Mouse (Mus musculus) monocyte, adult 5-6 weeks (primary cell): Measurements from ENCODE around the gene Lamp2. TPM values are rescaled to one million over a fixed set of nuclear protein-coding genes. Genes with fewer than 3 reads are reported as not detected.
"Not testable (repeated sequence)": the region's sequence is repeated elsewhere in the genome, so short reads cannot be mapped to it uniquely, and the experiment has no call there.

Source experiments
- ATAC-seq: fragments of 153-309, 156-312 bp; replicated peaks from 2 replicates; pipeline ENCODE4 v1.8.0; 2017; ENCODE audit warnings: mild to moderate bottlenecking; ENCODE audit not compliant: low TSS enrichment, insufficient number of reproducible peaks, severe bottlenecking, poor library complexity, low FRiP score
- total RNA-seq: library from RNA; stranded (forward); fragments of 200-1000, 200-491, 200-594 nt; gene quantifications from 3 replicates; pipeline ENCODE4 v1.2.3, GENCODE M21; 2017

Lamp2 gene
- total RNA-seq, 1 experiment from 2014 or later = 225 TPM

DNA sequence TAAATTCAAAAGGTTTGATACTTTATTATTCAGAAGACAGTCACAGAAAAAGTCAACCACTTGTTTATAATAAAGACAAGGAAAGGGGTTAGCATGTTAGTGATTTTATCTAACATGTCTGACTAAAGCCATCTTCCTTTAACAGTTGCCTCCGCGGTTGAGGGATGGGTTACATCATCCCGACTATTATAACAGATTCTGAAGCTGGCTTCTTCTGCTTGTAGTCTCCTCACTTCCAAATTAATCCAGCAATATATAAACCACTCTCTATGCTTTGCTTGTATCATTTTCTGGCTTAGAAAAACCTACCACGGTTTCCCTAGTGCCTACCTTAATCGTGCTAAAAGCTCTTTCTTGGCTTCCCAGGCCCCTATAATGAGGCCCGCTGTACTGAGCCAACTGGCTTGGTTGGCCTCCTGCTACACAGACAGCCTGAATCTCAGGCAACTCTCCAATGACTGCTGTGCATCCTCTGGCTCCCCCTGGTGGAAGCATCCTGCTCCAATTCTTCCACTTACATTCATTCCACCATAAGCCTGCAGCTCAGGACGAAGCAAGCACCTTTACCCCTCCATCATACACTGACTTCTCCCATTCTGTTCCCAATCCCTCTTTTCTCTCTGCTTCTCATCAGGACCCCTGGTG, 18.0 kb downstream of the Lamp2 start:
- ATAC-seq = peak; percentile 78; the same call in 1 of the 2 replicates

DNA sequence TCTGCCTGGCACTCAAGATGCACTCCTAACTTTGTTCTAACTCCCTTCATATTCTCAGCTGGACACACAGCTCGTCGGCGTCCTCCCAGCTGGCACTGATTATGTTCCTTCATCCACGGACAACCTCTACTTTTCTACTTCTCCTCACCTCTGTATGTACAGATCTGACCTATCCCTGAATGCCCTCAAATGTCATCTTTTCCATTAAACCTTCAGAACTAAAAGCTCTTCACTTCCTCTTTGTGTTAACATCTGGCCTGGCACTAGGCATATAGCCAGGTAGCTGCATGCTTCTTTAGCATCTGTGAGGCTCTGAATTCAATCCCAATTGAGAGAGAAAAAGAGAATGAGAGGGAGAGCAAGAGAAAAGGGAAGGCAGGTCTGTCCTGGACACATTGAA, 26.8 kb downstream of the Lamp2 start:
- ATAC-seq = no peak

DNA sequence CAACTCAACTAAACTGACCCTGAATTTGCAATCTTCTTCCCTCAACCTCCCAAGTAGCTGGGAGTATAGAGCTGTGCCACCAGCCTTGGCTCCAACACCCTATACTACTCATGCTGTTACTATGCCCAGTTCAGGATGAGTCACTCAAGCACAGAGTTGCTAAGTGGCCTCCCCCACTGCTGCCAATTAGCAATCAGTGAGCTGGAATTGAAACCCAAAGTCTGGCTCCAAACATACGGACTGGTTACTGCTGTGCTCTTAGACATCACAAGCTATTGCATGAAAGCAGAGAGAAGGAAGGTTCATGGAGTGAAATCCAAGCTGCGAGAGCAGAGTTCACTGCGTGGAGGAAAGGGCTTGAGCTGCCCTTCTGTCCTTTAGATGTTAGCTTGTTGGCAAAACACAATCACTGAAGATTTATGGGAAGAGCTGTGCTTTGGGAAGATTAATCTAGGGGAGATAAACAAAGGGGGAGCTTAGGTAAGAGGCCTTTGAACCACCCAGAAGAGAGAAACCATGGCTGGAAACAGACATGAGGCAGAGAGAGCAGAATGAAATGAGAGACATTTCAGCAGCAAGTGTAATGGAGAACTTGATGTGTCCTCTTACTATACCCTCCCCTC, 27.3 kb downstream of the Lamp2 start:
- no peak for ATAC-seq

DNA sequence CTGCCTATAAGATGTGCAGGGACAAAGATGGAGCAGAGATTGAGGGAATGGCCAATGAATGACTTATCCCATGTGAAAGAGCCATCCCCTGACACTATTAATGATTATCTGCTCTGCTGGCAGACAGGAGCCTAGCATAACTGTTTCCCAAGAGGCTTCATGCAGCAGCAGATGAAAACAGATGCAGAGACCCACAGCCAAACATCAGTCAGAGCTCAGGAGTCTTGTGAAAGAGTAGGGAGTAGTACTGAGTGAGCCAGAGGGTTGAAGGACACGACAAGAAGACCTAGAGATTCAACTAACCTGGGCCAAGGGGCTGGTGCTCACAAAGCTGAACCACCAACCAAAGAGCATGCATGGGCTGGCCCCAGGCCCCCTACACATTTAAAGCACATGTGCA, 30.2 kb downstream of the Lamp2 start:
- ATAC-seq = no peak

DNA sequence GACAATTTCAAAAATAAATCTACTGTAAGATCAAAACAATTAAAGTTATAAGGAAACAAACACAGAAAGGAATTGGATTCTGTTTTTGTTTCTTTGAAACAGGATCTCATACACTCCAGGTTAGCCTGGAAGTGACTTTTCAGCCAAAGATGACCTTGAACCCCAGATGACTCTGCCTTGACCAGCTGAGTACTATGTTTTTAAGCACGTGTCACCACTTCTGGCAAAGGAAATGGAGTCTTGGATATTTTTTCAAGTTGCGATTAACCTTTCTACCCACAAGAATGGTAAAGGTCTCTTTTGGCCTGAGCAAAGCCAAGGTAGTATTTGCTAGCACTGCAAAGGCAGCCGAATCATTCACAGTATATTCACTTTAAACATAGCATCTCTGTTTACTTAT, 33.2 kb downstream of the Lamp2 start:
- no peak for ATAC-seq

DNA sequence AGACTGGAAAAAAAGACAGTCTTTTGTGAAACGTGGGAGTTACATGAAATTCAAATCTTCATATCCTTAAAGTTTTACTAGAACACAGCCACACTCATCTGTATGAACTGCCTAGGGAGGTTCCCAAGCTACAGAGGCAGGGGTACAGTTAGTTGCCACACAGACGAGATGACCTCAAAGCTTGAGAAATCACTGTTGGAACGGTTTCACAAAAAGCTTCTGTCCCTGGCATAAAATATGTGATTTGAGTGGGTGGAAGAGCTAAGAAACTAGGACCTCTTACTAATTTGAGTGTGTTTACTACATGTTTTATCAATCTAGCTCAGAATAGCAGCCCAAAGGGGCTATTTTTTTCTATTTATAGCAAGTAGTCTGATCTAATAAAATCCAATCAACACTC, 33.9 kb downstream of the Lamp2 start:
- no peak for ATAC-seq

DNA sequence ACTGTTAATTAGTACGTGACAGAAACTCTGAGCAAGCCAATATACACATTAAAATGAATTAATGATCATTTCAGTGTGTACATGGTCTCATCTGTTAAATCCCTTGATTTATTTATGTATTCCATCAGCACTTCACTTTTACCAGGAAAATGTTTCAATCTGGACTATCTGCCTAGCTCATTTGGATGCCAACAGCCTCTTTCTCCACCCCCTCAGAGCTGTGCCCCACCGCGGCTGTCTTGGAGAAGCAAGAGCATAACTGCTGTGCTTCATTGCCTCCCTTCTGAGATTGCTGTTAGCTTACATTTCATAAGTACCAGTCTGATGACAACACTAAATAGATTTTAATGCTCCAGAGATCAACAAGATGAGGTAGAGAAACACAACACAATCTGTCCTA, 52.4 kb downstream of the Lamp2 start:
- no peak for ATAC-seq

DNA sequence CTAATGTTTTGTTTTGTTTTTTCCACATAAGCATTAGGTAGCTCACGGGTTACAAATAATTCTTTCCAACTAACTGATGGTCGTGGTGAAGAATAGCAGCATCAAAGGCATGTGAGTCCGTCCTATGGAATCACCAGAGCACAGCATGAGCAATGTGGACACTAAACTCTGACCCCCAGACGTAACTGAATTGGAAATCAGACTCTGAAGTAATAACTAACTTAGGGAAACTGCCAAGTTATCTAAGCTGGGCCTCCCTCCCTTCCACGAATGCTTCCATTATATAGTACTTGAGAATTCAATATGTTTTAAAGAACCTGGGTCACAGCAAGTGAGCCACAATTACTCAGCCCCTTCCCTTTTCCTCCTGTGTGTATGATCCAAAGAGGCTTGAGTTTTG, 53.3 kb downstream of the Lamp2 start:
- no peak for ATAC-seq

DNA sequence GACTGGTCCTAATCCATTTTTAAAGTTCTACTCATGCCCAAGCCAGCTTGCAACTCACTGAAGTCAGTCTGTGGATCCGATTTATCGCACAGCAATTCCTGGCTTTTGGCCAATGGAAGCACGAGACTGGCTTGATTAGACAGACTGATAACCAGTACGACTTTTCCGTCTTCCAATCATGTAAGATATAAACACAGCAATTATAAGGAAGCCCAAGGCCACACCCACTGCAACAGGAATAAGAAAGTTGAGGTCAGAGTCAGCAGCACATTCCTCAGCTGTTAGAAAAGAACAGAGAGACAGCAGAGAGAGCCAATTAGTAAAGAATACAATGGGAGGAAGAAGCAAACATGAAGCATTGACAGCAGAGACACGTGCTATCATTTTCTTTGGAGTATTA, 54.2 kb downstream of the Lamp2 start:
- no peak for ATAC-seq

DNA sequence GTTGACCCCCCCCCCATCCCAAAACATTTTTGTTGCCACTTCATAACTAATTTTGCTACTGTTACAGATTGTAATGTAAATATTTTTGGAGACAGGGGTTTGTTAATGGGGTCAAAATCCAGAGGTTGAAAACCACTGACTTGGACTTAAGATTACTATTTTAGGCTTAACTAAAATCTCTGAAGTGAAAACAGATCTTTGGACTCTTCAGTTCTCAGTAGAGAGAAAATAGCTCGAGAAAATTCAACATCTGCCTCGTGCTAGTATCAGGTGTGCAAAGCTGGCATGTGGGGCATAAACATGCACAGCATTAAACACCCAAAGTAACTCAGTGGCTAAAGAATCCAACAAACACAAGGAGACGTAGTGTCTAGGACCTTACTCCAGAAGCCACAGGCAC, 55.6 kb downstream of the Lamp2 start:
- no peak for ATAC-seq

DNA sequence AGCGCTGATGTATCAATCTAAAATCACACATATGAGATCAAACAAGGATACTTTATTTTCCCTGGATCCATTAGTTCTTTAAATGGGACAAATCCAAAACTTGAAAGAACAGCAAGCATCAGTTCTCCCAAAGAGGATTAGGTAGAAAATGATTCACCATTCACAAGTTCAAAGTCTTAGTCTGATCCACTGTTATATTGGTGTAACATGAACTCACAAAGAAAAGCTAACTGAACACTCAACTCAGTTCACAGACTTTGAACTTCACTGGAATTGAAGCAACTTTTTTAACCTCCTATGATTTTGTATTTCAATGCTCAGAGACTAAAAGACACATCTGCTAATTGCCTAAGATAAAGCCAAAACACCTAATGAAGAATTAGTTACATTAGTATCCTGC, 56.6 kb downstream of the Lamp2 start:
- no peak for ATAC-seq

DNA sequence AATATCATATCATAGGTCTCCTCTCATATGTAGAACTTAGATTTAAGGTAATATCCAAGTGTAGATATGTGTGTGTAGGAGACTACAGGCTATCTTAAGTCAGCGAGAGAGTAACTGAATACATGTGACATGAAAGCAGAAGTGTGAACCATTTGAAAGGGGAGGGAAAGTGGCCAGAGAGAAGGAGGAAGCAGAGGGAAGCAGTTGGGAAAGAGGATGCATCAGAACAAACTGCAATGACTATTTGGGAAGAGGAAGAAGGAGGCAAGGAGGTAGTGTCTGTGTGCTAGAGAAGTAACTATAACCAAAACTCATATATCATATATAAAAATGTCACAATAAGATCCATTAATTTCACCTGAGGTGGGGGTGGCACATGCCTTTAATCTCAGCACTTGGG, 83.1 kb downstream of the Lamp2 start:
- ATAC-seq = peak; percentile 75

DNA sequence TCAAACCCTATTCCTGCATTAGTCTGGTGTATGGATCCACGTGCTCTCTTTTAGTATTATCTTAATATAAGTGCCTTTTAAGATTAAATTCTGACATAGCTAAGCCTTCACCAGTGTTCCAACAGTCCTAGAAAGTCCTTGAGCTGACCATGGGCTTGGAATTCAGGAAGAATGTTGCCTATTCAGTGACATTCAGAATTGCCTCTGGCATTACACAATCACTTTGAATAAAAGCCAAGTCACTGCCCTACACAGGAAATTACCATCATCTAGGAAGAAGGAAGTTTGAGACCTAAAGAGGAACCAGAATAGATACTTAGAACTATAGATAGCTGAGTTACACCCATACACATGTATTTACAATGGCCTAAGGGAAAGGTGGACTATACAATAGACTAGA, 91.6 kb downstream of the Lamp2 start:
- ATAC-seq = not testable (repeated sequence)

DNA sequence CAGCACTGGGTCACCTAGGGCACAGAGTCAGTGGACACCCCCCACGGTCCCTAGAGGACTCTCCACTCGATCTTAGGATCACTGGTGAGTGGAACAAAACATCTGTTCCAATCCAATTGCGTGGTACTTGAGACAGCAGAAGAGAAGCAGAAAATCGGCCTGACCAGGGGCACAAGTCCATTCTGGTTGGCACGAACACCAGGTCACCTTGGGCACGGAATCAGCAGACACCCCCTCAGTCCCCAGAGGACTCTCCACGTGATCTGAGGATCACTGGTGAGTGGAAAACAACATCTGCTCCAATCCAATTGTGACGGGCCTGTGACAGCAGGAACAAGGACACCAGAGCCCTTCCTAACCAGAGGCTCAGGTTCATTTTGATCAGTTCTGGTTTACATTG, 94.2 kb downstream of the Lamp2 start:
- ATAC-seq = no peak

Other genes starting within 250 kb of the Lamp2 start
- not detected in 3 replicates for gene Tmem255a, start 204.0 kb downstream of the Lamp2 start, total RNA-seq
- gene Atp1b4, start 140.3 kb downstream of the Lamp2 start, total RNA-seq = not detected in 3 replicates
- 24.5 to 36.9 TPM (median 33.7 TPM) in 3 replicates for gene Cul4b, start 119.7 kb upstream of the Lamp2 start, total RNA-seq
- gene Mcts1, start 144.1 kb upstream of the Lamp2 start, total RNA-seq = 38.2 to 46.4 TPM (median 40.0 TPM) in 3 replicates
- gene C1galt1c1, start 178.6 kb upstream of the Lamp2 start, total RNA-seq = 39.5 to 62.2 TPM (median 51.7 TPM) in 3 replicates